Mouse (Mus musculus) thymus, adult 2 months (tissue): ENCODE measurements around the gene Lin7a.

Experiments used
- CTCF ChIP-seq: fragments of 200-500 bp; IDR thresholded peaks from 2 replicates; pipeline ENCODE4 v1.5.1; 2012; ENCODE audit warnings: mild to moderate bottlenecking, control low read depth, low read length, moderate library complexity, borderline replicate concordance; ENCODE audit not compliant: control insufficient read depth, poor library complexity, insufficient read depth; ENCODE audit errors: extremely low read depth
- POLR2A ChIP-seq: fragments of 200-500 bp; IDR thresholded peaks from 2 replicates; pipeline ENCODE4 v1.6.1; 2012; ENCODE audit warnings: mild to moderate bottlenecking, low read length, control low read depth, moderate library complexity; ENCODE audit not compliant: control insufficient read depth, poor library complexity, insufficient read depth; ENCODE audit errors: extremely low read depth

DNA sequence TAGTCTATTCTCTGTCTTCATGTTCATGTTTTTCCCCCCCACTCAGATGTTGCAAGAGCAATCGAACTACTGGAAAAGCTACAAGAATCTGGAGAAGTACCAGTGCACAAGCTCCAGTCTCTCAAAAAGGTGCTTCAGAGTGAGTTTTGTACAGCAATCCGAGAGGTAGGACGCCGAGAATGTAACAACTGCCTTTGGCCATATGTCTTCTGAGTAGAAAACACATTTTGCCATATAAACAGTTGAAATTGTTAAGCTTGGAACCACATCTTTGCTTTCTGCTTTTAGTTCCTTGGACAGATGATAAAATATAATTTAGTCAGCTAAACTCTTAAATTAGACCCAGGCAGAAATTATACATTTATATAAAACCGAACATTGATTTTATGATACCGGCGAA is 52.4 kb downstream of the Lin7a start:
- no peak for TF ChIP-seq CTCF
- TF ChIP-seq POLR2A, result no peak
